Mouse (Mus musculus) small intestine, adult 2 months (tissue): Measurements from ENCODE around the gene Ccdc69. TPM values are rescaled to one million over a fixed set of nuclear protein-coding genes. Genes with fewer than 3 reads are reported as not detected.

ENCODE experiments used
- H3K27ac ChIP-seq: fragments of 200-500 bp; 2 replicates; pipeline ENCODE4 v1.5.1; 2012; ENCODE audit warnings: low read depth, low read length, control low read depth, inconsistent platforms; ENCODE audit not compliant: insufficient read depth
- H3K27me3 ChIP-seq: fragments of 200-500 bp; 2 replicates; pipeline ENCODE4 v1.6.1; 2012; ENCODE audit warnings: mild to moderate bottlenecking, moderate library complexity, low read length, inconsistent platforms; ENCODE audit not compliant: control insufficient read depth, insufficient read depth
- H3K36me3 ChIP-seq: fragments of 200-500 bp; 2 replicates; pipeline ENCODE4 v1.6.1; 2012; ENCODE audit warnings: mild to moderate bottlenecking, low read length, control low read depth, inconsistent platforms; ENCODE audit not compliant: control insufficient read depth, insufficient read depth
- H3K4me1 ChIP-seq: fragments of 200-500 bp; 2 replicates; pipeline ENCODE4 v1.6.1; 2012; ENCODE audit warnings: low read length, inconsistent platforms, mixed read lengths; ENCODE audit not compliant: control insufficient read depth, insufficient read depth, insufficient read length
- H3K4me3 ChIP-seq: fragments of 200-500 bp; 2 replicates; pipeline ENCODE4 v1.5.1; 2012; ENCODE audit warnings: low read depth, mild to moderate bottlenecking, control low read depth, inconsistent platforms, low read length, moderate library complexity
- CTCF ChIP-seq: fragments of 200-500 bp; IDR thresholded peaks from 2 replicates; pipeline ENCODE4 v1.5.1; 2012; ENCODE audit warnings: low read depth, mild to moderate bottlenecking, control low read depth, inconsistent platforms, low read length, moderate library complexity, mixed read lengths; ENCODE audit not compliant: insufficient replicate concordance, insufficient read length; ENCODE audit errors: extremely low read depth
- POLR2A ChIP-seq: fragments of 200-500 bp; IDR thresholded peaks from 2 replicates; pipeline ENCODE4 v1.6.1; 2012; ENCODE audit warnings: low read depth, mild to moderate bottlenecking, control low read depth, inconsistent platforms, low read length, moderate library complexity
- WGBS: fragments of 180-500 bp; shearing (Covaris S2); methylation state at CpG from one replicate; pipeline ENCODE4 v1.1.7; 2018; 5-methylcytosine and 5-hydroxymethylcytosine counted together
- polyA plus RNA-seq: library from polyadenylated mRNA; depleted of rRNA; stranded (reverse); fragments of >200 nt; gene quantifications from 2 replicates; pipeline ENCODE4 v1.2.3, GENCODE M21; 2012

The Ccdc69 gene
- polyA plus RNA-seq, 1 experiment: 1.7 TPM

DNA sequence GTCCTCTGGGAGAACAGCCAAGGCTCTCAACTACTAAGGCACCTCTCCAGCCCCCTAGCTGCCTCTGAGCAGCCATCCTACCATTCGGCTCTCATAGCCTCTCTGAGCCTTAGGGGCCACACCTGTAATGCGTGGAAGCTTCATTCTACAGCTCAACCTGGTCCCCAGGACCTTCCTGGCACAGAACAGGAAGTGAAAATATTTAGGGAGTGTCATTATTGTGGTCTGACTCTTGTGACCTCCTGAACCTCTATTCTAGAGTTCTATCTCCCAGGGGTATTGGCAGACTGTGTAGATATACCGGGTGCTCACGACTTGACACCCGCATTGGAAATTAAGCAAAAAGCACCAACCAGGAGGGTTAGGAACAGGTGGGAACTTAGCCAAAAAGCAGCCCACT, 1.7 kb downstream of the Ccdc69 start:
- Histone ChIP-seq H3K4me3 (no peak overlapping the region), H3K27ac (no peak overlapping the region), H3K27me3 (no peaks in the 10 kb centered on the region), H3K36me3 (no peaks in the 10 kb centered on the region), H3K4me1 (peaks cover 13% of the 10 kb centered on the region)
- WGBS: 39% methylated on average over 5 of the region's 5 CpGs
- no peak for TF ChIP-seq POLR2A
- TF ChIP-seq CTCF: no peak

DNA sequence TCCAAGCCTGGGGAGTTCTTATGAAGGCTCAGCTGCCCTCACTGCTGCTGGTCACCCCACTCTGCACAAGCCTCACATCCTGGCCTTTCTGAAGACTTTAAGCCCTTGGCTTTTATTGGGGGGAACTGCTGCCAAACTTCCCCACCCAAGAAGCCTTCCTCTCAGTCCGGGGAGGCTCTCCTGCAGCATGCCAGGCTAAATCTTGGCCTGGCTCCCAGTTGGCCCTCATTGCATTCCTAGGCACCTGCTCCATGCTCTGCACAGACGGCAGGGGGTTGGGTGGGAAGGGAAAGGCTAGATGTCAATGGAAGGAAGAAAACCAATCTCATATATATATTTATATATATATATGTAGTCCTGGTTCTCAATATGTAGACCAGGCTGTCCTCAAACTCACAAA, 2.3 kb downstream of the Ccdc69 start:
- 30% methylated on average over 2 of the region's 2 CpGs for whole genome bisulfite sequencing
- H3K27ac ChIP-seq: no peak overlapping the region

GRCm38 (mm10) chr11:55073191-55073590, 4.7 kb downstream of the Ccdc69 start:
- H3K27ac ChIP-seq: no peak overlapping the region
- H3K4me1 ChIP-seq: peaks cover 10% of the 10 kb centered on the region
- H3K27me3 ChIP-seq: no peaks in the 10 kb centered on the region
- 85% methylated on average over 10 of the region's 10 CpGs for WGBS
- no peak overlapping the region for H3K4me3 ChIP-seq
- H3K36me3 ChIP-seq: no peaks in the 10 kb centered on the region
- TF ChIP-seq CTCF: no peak
- no peak for TF ChIP-seq POLR2A

More for the DNA sequence above, 2.3 kb downstream of the Ccdc69 start:
- H3K4me3 ChIP-seq: no peak overlapping the region
- peaks cover 13% of the 10 kb centered on the region for H3K4me1 ChIP-seq
- H3K36me3 ChIP-seq: no peaks in the 10 kb centered on the region
- TF ChIP-seq POLR2A: no peak
- no peak for TF ChIP-seq CTCF
- H3K27me3 ChIP-seq: no peaks in the 10 kb centered on the region

DNA sequence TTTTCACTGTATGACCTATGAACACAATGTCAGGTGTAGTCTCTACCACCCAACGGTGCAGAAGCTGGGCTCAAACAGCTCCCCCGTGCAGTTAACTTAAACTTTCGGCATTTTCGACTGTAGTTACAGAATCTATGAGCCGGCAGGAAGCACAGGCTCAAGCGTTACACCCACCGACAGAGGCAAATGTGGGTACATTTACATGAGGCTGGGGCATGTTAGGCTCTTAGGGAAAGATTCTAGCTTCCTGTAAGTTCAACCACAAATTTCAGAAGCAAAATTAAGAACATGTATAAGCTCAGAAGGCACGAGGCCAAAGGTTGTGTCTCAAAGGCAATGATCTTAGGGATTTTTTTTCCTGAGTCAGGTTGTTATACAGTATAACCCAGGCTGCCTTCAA, 5.5 kb downstream of the Ccdc69 start:
- Histone ChIP-seq H3K4me1 (peaks cover 10% of the 10 kb centered on the region), H3K36me3 (no peaks in the 10 kb centered on the region), H3K27ac (no peak overlapping the region), H3K27me3 (no peaks in the 10 kb centered on the region), H3K4me3 (no peak overlapping the region)
- TF ChIP-seq CTCF: no peak
- WGBS: 79% methylated on average over 8 of the region's 8 CpGs

GRCm38 (mm10) chr11:55071344-55071743, 6.6 kb downstream of the Ccdc69 start:
- Histone ChIP-seq H3K27me3 (no peaks in the 10 kb centered on the region), H3K36me3 (no peaks in the 10 kb centered on the region), H3K27ac (no peak overlapping the region), H3K4me3 (no peak overlapping the region), H3K4me1 (peaks cover 6% of the 10 kb centered on the region; the same call in 1 of the 2 replicates)
- 90% methylated on average over 5 of the region's 5 CpGs for WGBS
- TF ChIP-seq CTCF: no peak
- TF ChIP-seq POLR2A: no peak

GRCm38 (mm10) chr11:55069023-55069422, 8.9 kb downstream of the Ccdc69 start:
- Histone ChIP-seq H3K27ac (no peak overlapping the region), H3K36me3 (no peaks in the 10 kb centered on the region), H3K27me3 (no peaks in the 10 kb centered on the region), H3K4me1 (no peaks in the 10 kb centered on the region), H3K4me3 (no peak overlapping the region)
- WGBS: 69% methylated on average over 2 of the region's 2 CpGs
- TF ChIP-seq POLR2A (no peak), CTCF (no peak)

DNA sequence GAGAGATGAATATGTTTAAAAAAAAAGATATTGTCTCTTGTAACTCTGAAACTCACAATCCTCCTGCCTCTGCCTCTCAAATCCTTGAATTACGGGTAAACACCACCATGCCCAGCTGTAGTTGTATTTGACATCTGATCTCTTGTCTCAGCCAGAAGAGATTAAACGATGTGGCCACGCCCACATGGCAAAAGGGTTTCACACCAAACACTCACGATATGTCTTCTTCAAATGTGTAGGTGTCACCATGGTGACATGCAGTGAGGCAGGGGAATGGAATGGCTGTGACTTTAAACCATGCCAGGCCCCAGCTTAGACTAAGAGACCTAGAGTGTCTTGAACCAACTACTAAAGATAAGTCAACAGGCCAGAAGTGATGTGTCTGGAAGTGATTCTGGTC, 11.0 kb downstream of the Ccdc69 start:
- H3K36me3 ChIP-seq: no peaks in the 10 kb centered on the region
- 41% methylated on average over 4 of the region's 4 CpGs for WGBS
- H3K27ac ChIP-seq: no peak overlapping the region
- H3K27me3 ChIP-seq: no peaks in the 10 kb centered on the region
- H3K4me3 ChIP-seq: no peak overlapping the region
- no peaks in the 10 kb centered on the region for H3K4me1 ChIP-seq
- TF ChIP-seq POLR2A (no peak), CTCF (no peak)

DNA sequence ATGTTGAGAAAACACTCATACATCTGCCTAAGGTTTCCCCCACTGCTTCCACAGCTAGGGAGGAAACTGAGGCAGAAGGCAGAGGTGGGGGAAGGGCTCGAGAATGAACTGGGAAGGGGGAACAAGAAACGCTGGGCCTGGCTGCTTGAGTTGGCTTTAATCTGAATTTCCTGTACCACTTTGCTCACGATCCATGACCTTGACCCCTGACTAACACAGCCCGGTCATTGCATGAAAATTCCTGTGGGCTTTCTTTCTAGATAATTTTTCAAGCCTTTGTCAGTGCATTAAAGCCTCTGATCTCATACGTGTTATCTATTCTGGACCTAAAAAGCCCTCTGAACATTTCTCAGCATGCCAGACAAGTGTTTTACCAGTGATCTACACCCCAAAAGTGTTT, 15.1 kb downstream of the Ccdc69 start:
- Histone ChIP-seq H3K4me3 (no peak overlapping the region), H3K27ac (no peak overlapping the region), H3K4me1 (no peaks in the 10 kb centered on the region), H3K27me3 (no peaks in the 10 kb centered on the region), H3K36me3 (no peaks in the 10 kb centered on the region)
- WGBS: 57% methylated on average over 5 of the region's 5 CpGs
- no peak for TF ChIP-seq CTCF
